Mouse (Mus musculus) adrenal gland, adult 2 months (tissue): ENCODE results near the gene Olfr988. TPM values are rescaled to one million over a fixed set of nuclear protein-coding genes. Genes with fewer than 3 reads are reported as not detected.
"Not testable (repeated sequence)": the region's sequence is repeated elsewhere in the genome, so short reads cannot be mapped to it uniquely, and the experiment has no call there.

Experiments
- DNase-seq: peaks from one replicate; pipeline ENCODE4 v3.0.0; 2021
- long read RNA-seq: library from polyadenylated mRNA; stranded (forward); transcript quantifications from one replicate; pipeline ENCODE4 v2.0.0, GENCODE M21; 2021
- polyA plus RNA-seq: library from polyadenylated mRNA; depleted of rRNA; stranded (reverse); fragments of >200 nt; gene quantifications from 2 replicates; pipeline ENCODE4 v1.2.3, GENCODE M21; 2012; rRNA removed
- total RNA-seq, 2 experiments: library from RNA; stranded (reverse); gene quantifications; 2 replicates each; pipeline ENCODE4 v1.2.3; 2021

Olfr988 gene
- total RNA-seq (not detected), polyA plus RNA-seq (not detected in 2 replicates)
- long read RNA-seq = 0 reads

GRCm38 (mm10) chr2:85363127-85363526, at the start of gene Olfr988:
Gene Olfr988 (minus strand): TSS chr2:85363227.
- DNase-seq = not testable (repeated sequence)

GRCm38 (mm10) chr2:85409369-85409768, 46.3 kb upstream of the Olfr988 start, which contains the start of gene Olfr992:
Gene Olfr992 (minus strand): TSS chr2:85409469.
- no peak for DNase-seq

DNA sequence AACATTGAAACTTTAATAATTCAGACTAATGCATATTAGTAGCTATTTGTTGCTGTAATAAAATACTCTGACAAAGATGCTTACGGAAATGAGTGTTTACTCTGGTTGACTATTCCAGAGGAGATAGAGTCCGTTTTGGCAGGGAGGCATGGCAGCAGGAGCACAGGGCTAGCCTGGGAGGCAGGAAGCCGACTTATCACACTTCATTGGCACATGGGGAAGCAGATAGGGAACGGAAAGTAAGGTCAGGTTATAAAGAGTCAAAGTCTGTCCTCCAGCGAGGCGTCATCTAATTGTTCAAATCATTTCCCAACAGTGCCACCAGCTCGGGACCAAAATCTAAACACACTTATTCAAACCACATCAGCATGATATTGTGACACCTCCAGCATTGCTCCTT, 23.1 kb downstream of the Olfr988 start:
- DNase-seq = no peak

DNA sequence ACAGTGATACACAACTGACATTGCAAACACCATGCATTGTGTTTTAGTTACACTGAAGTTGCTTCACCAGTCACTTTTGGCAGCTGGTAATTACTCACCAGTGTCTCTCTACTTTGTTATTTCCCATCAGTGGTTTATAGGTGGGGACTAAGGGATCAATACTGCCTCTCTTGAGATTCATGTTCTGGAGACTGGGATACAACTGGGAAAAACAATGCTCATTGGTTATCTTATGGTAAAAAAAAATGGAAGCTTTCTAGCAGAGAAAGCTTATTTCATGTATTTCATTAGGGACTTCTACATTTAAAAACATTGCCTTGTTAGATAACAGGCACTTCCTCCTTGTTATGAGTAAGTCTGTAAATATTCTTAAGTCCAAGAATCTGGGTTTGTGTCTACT, 23.8 kb downstream of the Olfr988 start, which contains the start of gene Olfr987:
Gene Olfr987 (minus strand): TSS at position 101 of the 400 bp plus-strand sequence.
- DNase-seq = not testable (repeated sequence)

DNA sequence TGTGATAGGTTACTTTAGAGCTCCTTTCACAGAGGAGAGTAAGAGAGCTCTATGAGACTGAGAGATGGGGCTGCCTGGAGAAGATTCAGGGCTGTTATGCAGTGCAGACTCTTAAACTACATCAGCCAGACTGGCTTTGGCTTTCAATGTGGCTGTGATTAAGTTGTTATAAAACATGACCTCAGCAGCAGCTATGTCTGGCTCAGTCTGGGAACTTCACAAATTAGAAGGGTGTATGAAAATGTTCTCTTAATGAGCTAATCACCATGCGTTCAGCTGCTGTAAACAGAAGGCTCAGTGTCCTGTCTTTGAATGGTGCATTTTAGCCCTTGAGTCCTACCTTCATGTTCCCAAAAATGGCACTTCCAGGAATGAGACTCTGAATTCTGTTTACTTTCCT, 43.9 kb downstream of the Olfr988 start:
- DNase-seq = no peak

Other genes starting within 250 kb of the Olfr988 start
- gene Aplnr, start 227.0 kb downstream of the Olfr988 start, total RNA-seq = 10 to 100 TPM in 1 of 2 experiments, 1 to 10 TPM in 1; 7.7 to 14.3 TPM
- gene Aplnr, start 227.0 kb downstream of the Olfr988 start, polyA plus RNA-seq = 9.4 and 12.1 TPM in 2 replicates
- 10 to 100 TPM; 17.0 to 18.2 TPM for gene Lrrc55, start 166.0 kb downstream of the Olfr988 start, total RNA-seq
- 13.2 and 14.3 TPM in 2 replicates for gene Lrrc55, start 166.0 kb downstream of the Olfr988 start, polyA plus RNA-seq
- gene Olfr987, start 23.9 kb downstream of the Olfr988 start, total RNA-seq = not detected
- gene Olfr987, start 23.9 kb downstream of the Olfr988 start, polyA plus RNA-seq = not detected in 2 replicates
- not detected for gene Olfr992, start 46.2 kb upstream of the Olfr988 start, total RNA-seq
- not detected in 2 replicates for gene Olfr992, start 46.2 kb upstream of the Olfr988 start, polyA plus RNA-seq
- not detected for gene Olfr993, start 51.6 kb upstream of the Olfr988 start, total RNA-seq
- not detected in 2 replicates for gene Olfr993, start 51.6 kb upstream of the Olfr988 start, polyA plus RNA-seq
- gene Olfr994, start 73.2 kb upstream of the Olfr988 start, total RNA-seq = not detected
- gene Olfr994, start 73.2 kb upstream of the Olfr988 start, polyA plus RNA-seq = not detected in 2 replicates
- not detected for gene Olfr995, start 80.4 kb upstream of the Olfr988 start, total RNA-seq
- not detected in 2 replicates for gene Olfr995, start 80.4 kb upstream of the Olfr988 start, polyA plus RNA-seq
- under 1 TPM; 0.38 to 0.49 TPM for gene 4833423E24Rik, start 155.8 kb upstream of the Olfr988 start, total RNA-seq
- not detected in 2 replicates for gene 4833423E24Rik, start 155.8 kb upstream of the Olfr988 start, polyA plus RNA-seq
- not detected for gene Olfr996, start 216.0 kb upstream of the Olfr988 start, total RNA-seq
- 0.13 and 0.16 TPM in 2 replicates for gene Olfr996, start 216.0 kb upstream of the Olfr988 start, polyA plus RNA-seq
- not detected for gene Olfr998, start 225.7 kb upstream of the Olfr988 start, total RNA-seq
- gene Olfr998, start 225.7 kb upstream of the Olfr988 start, polyA plus RNA-seq = not detected in 2 replicates
- gene Olfr1000, start 248.7 kb upstream of the Olfr988 start, total RNA-seq = not detected
- not detected in 2 replicates for gene Olfr1000, start 248.7 kb upstream of the Olfr988 start, polyA plus RNA-seq